Mouse (Mus musculus) MEL (cell line): ENCODE results near the gene Olfr220.

Experiments used
- CTCF ChIP-seq, 3 experiments: IDR thresholded peaks in 2 of 3; conservative IDR thresholded peaks in 1 of 3; 2 replicates each; pipeline ENCODE4 v1.5.1; 2011 to 2012; ENCODE audit warnings: low read length in 3 of 3, low read depth in 2 of 3, mild to moderate bottlenecking in 2 of 3, improper control_type of control experiment in 1 of 3, inconsistent platforms in 1 of 3, mixed read lengths in 1 of 3, moderate library complexity in 1 of 3; ENCODE audit not compliant: control insufficient read depth in 1 of 3, insufficient read depth in 1 of 3, poor library complexity in 1 of 3, severe bottlenecking in 1 of 3
- KAT2A ChIP-seq: conservative IDR thresholded peaks from 2 replicates; pipeline ENCODE4 v1.6.1; 2012; ENCODE audit warnings: low read depth, low read length, improper control_type of control experiment, inconsistent platforms
- NRF1 ChIP-seq: IDR thresholded peaks from 2 replicates; pipeline ENCODE4 v1.6.1; 2014; ENCODE audit warnings: low read depth, mild to moderate bottlenecking, inconsistent platforms, low read length, improper control_type of control experiment, moderate library complexity; ENCODE audit not compliant: poor library complexity, insufficient read depth, severe bottlenecking
- POLR2AphosphoS5 ChIP-seq: IDR thresholded peaks from 2 replicates; pipeline ENCODE4 v1.6.1; 2012; ENCODE audit warnings: low read depth, borderline replicate concordance, mild to moderate bottlenecking, inconsistent platforms, low read length, moderate library complexity, mixed read lengths
- USF1 ChIP-seq: IDR thresholded peaks from 2 replicates; pipeline ENCODE4 v1.6.1; 2014; ENCODE audit warnings: low read depth, mild to moderate bottlenecking, inconsistent platforms, low read length, improper control_type of control experiment, moderate library complexity

DNA sequence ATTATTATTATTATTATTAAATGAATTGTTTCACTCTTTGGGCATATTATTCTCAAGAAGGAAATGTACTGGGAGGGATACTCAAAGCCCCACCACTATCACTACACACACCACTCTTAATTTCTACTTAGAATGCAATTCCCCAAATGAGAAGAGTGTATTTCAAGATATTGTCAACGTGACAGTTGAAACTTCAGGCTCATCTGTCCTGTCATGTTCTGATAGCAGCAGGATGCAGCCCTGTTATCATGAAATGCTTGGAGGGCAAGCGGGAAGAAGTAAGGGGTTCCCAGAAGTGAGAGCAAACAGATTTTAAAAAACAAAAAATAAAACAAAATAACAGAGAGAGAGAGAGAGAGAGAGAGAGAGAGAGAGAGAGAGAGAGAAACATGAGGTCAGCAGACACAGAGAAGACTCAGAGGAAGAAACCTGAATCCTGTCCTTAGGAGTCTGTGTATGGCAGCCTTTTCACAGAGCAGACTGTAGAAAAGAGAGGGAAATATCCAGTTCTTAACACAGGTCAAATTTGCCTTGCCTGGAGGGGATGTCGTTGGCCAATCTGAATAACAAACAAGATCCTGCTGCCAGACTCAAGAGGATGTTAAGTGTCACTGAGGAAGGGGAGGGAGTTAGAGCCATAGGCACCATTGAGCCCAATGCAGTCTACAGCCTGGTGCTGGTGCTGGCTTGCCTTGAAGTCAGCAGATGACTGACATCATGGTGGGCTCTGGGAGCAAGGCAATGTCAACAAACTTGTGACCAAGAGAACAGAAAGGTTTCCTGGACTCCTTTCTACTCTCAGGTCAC is 15.5 kb upstream of the Olfr220 start:
- TF ChIP-seq NRF1, result no peak
- TF ChIP-seq KAT2A, result no peak
- no peak for TF ChIP-seq POLR2AphosphoS5
- TF ChIP-seq CTCF (IDR thresholded peaks at IDR 0.05 in 2 of 3, conservative IDR thresholded peaks at IDR 0.05 in 1 of 3; ENCODE audit: control insufficient read depth in 1 of 3, insufficient read depth in 1 of 3, low read depth in 2 of 3, low read length in 3 of 3, poor library complexity in 1 of 3, severe bottlenecking in 1 of 3), result no peak
- no peak for TF ChIP-seq USF1
